Mouse (Mus musculus) hindbrain, embryonic 16.5 days (tissue): ENCODE measurements at regions not wholly inside any gene's neighbourhood (a gene's known extent, or its start where the extent isn't known, plus 50 kb on each side); places are given as distances from the start of the nearest gene placed in this dataset.

Source experiments
- ATAC-seq: fragments of 200-750 bp; cut with Nextera tagmentation; 2 replicates; pipeline ENCODE4 v1.8.0; 2017; ENCODE audit warnings: moderate TSS enrichment, moderate library complexity
- H3K27ac ChIP-seq: fragments of 300-500 bp; sonication (generic); 2 replicates; pipeline ENCODE4 v1.5.1; 2014; ENCODE audit warnings: low read depth, mild to moderate bottlenecking, control low read depth, low read length, moderate library complexity
- H3K27me3 ChIP-seq: fragments of 300-500 bp; sonication (generic); replicated peaks from 2 replicates; pipeline ENCODE4 v1.6.1; 2014; ENCODE audit warnings: low read length; ENCODE audit not compliant: control insufficient read depth, insufficient read depth
- H3K36me3 ChIP-seq: fragments of 300-500 bp; sonication (generic); 2 replicates; pipeline ENCODE4 v1.6.1; 2014; ENCODE audit warnings: mild to moderate bottlenecking, low read length, moderate library complexity, mixed read lengths; ENCODE audit not compliant: control insufficient read depth, insufficient read depth
- H3K4me1 ChIP-seq: fragments of 300-500 bp; sonication (generic); 2 replicates; pipeline ENCODE4 v1.6.1; 2014; ENCODE audit warnings: low read depth, low read length; ENCODE audit not compliant: control insufficient read depth, insufficient read depth
- H3K4me2 ChIP-seq: fragments of 300-500 bp; sonication (generic); 2 replicates; pipeline ENCODE4 v1.6.1; 2014; ENCODE audit warnings: mild to moderate bottlenecking, low read length, control low read depth, moderate library complexity
- H3K4me3 ChIP-seq: fragments of 300-500 bp; sonication (generic); 2 replicates; pipeline ENCODE4 v1.5.1; 2014; ENCODE audit warnings: mild to moderate bottlenecking, low read length, control low read depth, moderate library complexity
- H3K9ac ChIP-seq: fragments of 300-500 bp; sonication (generic); 2 replicates; pipeline ENCODE4 v1.6.1; 2014; ENCODE audit warnings: low read depth, mild to moderate bottlenecking, control low read depth, low read length, moderate library complexity
- H3K9me3 ChIP-seq: fragments of 300-500 bp; sonication (generic); 2 replicates; pipeline ENCODE4 v1.6.1; 2014; ENCODE audit warnings: mild to moderate bottlenecking, low read length, moderate library complexity; ENCODE audit not compliant: control insufficient read depth
- whole genome bisulfite sequencing: fragments of 180-500 bp; shearing (Covaris S2); extraction: QIAGEN DNeasy Blood & Tissue Kit; methylation state at CpG from one replicate; pipeline ENCODE4 v1.1.7; 2014; 5-methylcytosine and 5-hydroxymethylcytosine counted together

GRCm38 (mm10) chr12:7611272-7612092, 366.0 kb upstream of the Apob start:
- H3K4me2 ChIP-seq, result no peak overlapping the region
- WGBS, result 42% methylated on average over 3 of the region's 3 CpGs
- ATAC-seq, result peak; percentile 34; the same call in 1 of the 2 replicates

GRCm38 (mm10) chr12:7636417-7637175, 340.9 kb upstream of the Apob start:
- no peaks in the 10 kb centered on the region for H3K36me3 ChIP-seq
- H3K4me2 ChIP-seq, result no peak overlapping the region
- H3K27me3 ChIP-seq, result no peaks in the 10 kb centered on the region
- no peak for ATAC-seq
- no peaks in the 10 kb centered on the region for H3K9me3 ChIP-seq
- H3K4me1 ChIP-seq, result no peaks in the 10 kb centered on the region
- no peak overlapping the region for H3K27ac ChIP-seq
- no peak overlapping the region for H3K9ac ChIP-seq
- WGBS, result 78% methylated on average over 4 of the region's 4 CpGs
- H3K4me3 ChIP-seq, result no peak overlapping the region

More at GRCm38 (mm10) chr12:7611272-7612092, 366.0 kb upstream of the Apob start:
- Histone ChIP-seq H3K9me3 (no peaks in the 10 kb centered on the region), H3K27ac (no peak overlapping the region), H3K4me3 (no peak overlapping the region), H3K27me3 (no peaks in the 10 kb centered on the region), H3K36me3 (no peaks in the 10 kb centered on the region), H3K9ac (no peak overlapping the region), H3K4me1 (no peaks in the 10 kb centered on the region; the same call in 1 of the 2 replicates)

GRCm38 (mm10) chr12:7637629-7638028, 339.8 kb upstream of the Apob start:
- Histone ChIP-seq H3K27ac (no peak overlapping the region), H3K9me3 (no peaks in the 10 kb centered on the region), H3K36me3 (no peaks in the 10 kb centered on the region), H3K4me3 (no peak overlapping the region), H3K4me2 (no peak overlapping the region), H3K4me1 (no peaks in the 10 kb centered on the region), H3K27me3 (no peaks in the 10 kb centered on the region), H3K9ac (no peak overlapping the region)
- ATAC-seq, result no peak
- 64% methylated on average over 4 of the region's 4 CpGs for WGBS

GRCm38 (mm10) chr12:7650851-7651250, 326.6 kb upstream of the Apob start:
- Histone ChIP-seq H3K27ac (no peak overlapping the region), H3K27me3 (no peaks in the 10 kb centered on the region), H3K36me3 (no peaks in the 10 kb centered on the region), H3K9ac (no peak overlapping the region), H3K9me3 (no peaks in the 10 kb centered on the region), H3K4me3 (no peak overlapping the region), H3K4me2 (no peak overlapping the region), H3K4me1 (no peaks in the 10 kb centered on the region)
- ATAC-seq, result no peak
- 90% methylated on average over 3 of the region's 3 CpGs for WGBS

- H3K27ac ChIP-seq, result no peak overlapping the region
- H3K9ac ChIP-seq, result no peak overlapping the region
- WGBS, result 57% methylated on average over 3 of the region's 3 CpGs
- H3K36me3 ChIP-seq, result no peaks in the 10 kb centered on the region
- H3K4me1 ChIP-seq, result no peaks in the 10 kb centered on the region
- H3K27me3 ChIP-seq, result no peaks in the 10 kb centered on the region
- ATAC-seq, result no peak
- H3K4me2 ChIP-seq, result no peak overlapping the region
- no peak overlapping the region for H3K4me3 ChIP-seq
- H3K9me3 ChIP-seq, result no peaks in the 10 kb centered on the region
Measured at GRCm38 (mm10) chr12:7662027-7662426, 315.4 kb upstream of the Apob start.

GRCm38 (mm10) chr12:7670114-7670513, 307.3 kb upstream of the Apob start:
- no peak for ATAC-seq
- H3K9ac ChIP-seq, result no peak overlapping the region
- 84% methylated on average over 3 of the region's 3 CpGs for WGBS
- H3K4me1 ChIP-seq, result no peaks in the 10 kb centered on the region
- no peaks in the 10 kb centered on the region for H3K27me3 ChIP-seq
- no peak overlapping the region for H3K4me2 ChIP-seq
- no peaks in the 10 kb centered on the region for H3K9me3 ChIP-seq
- H3K36me3 ChIP-seq, result no peaks in the 10 kb centered on the region
- H3K4me3 ChIP-seq, result no peak overlapping the region
- H3K27ac ChIP-seq, result no peak overlapping the region

GRCm38 (mm10) chr12:7670561-7670960, 306.9 kb upstream of the Apob start:
- Histone ChIP-seq H3K4me1 (no peaks in the 10 kb centered on the region), H3K9ac (no peak overlapping the region), H3K4me3 (no peak overlapping the region), H3K27ac (no peak overlapping the region), H3K4me2 (no peak overlapping the region), H3K36me3 (no peaks in the 10 kb centered on the region), H3K9me3 (no peaks in the 10 kb centered on the region), H3K27me3 (no peaks in the 10 kb centered on the region)
- 71% methylated on average over 1 of the region's 1 CpGs for WGBS
- no peak for ATAC-seq

- no peak overlapping the region for H3K27ac ChIP-seq
- H3K36me3 ChIP-seq, result no peaks in the 10 kb centered on the region
- no peak for ATAC-seq
- no peaks in the 10 kb centered on the region for H3K9me3 ChIP-seq
- no peak overlapping the region for H3K9ac ChIP-seq
- H3K27me3 ChIP-seq, result no peaks in the 10 kb centered on the region
- no peak overlapping the region for H3K4me3 ChIP-seq
- 42% methylated on average over 7 of the region's 7 CpGs for WGBS
- no peaks in the 10 kb centered on the region for H3K4me1 ChIP-seq
- no peak overlapping the region for H3K4me2 ChIP-seq
Measured at GRCm38 (mm10) chr12:7691996-7692395, 285.5 kb upstream of the Apob start.

GRCm38 (mm10) chr12:7698324-7698944, 279.0 kb upstream of the Apob start:
- Histone ChIP-seq H3K4me3 (no peak overlapping the region), H3K9ac (no peak overlapping the region), H3K4me1 (no peaks in the 10 kb centered on the region), H3K27ac (no peak overlapping the region), H3K36me3 (no peaks in the 10 kb centered on the region), H3K4me2 (no peak overlapping the region), H3K9me3 (no peaks in the 10 kb centered on the region), H3K27me3 (no peaks in the 10 kb centered on the region)
- WGBS, result 70% methylated on average over 8 of the region's 8 CpGs
- ATAC-seq, result no peak
